Comparison of ENCODE assay signal across 18 mouse cellular contexts in the genomic region with DNA sequence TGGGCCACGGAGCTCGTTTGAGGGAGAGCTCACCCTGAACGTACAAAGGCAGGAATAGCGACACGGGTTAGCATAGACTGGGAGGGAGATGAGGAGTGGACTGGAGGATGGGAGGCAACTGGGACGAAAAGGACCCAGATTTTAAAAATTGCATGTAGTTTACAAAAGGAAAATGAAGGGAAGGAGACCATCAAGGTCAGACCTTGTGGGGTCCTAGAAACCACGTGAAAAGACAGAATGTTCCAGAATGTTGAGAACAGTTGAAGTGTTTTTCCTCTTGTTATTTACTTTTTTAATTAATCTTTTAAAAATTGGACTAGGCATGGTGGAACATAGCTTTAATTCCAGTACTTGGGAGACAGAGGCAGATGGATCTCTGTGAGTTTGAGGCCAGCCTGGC. TPM values are rescaled to one million over a fixed set of nuclear protein-coding genes. Genes with fewer than 3 reads are reported as not detected.
"Had no signal": no experiment of that assay in that cellular context is flagged by ENCODE, and none has a peak within 500 bp of the region (broad histone marks: within the 10 kb centered on the region; RNA-seq: fewer than 3 reads in every experiment).

No protein-coding gene starts in this region.

- H3K27ac ChIP-seq: neural tube, embryonic 13.5 days; neural tube, embryonic 15.5 days; stomach, embryonic 15.5 days; stomach, postnatal 0 days had no signal

- H3K4me1 ChIP-seq: neural tube, embryonic 13.5 days; neural tube, embryonic 15.5 days; stomach, embryonic 15.5 days had no signal

- H3K27me3 ChIP-seq: neural tube, embryonic 13.5 days; neural tube, embryonic 15.5 days; stomach, embryonic 15.5 days had no signal

- H3K4me3 ChIP-seq: neural tube, embryonic 13.5 days; neural tube, embryonic 15.5 days; stomach, embryonic 15.5 days had no signal

- H3K36me3 ChIP-seq: neural tube, embryonic 15.5 days; stomach, embryonic 15.5 days had no signal

- H3K4me2 ChIP-seq: neural tube, embryonic 13.5 days; neural tube, embryonic 15.5 days; stomach, embryonic 15.5 days had no signal

- H3K9me3 ChIP-seq: neural tube, embryonic 13.5 days; neural tube, embryonic 15.5 days; stomach, embryonic 15.5 days had no signal

- DNase-seq: retina, postnatal 1 day; right cerebral cortex, adult 18-20 months; right cerebral cortex, postnatal 14 days; right cerebral cortex, postnatal 25 days; right cerebral cortex, postnatal 4 days; spleen, adult 18-20 months; thymus, adult 18-20 months; thymus, adult 2 months; thymus, postnatal 14 days; thymus, postnatal 25 days; thymus, postnatal 36 days; thymus, postnatal 4 days had no signal

- H3K9ac ChIP-seq: neural tube, embryonic 13.5 days; neural tube, embryonic 15.5 days; stomach, embryonic 15.5 days had no signal

RNA-seq across cellular contexts. Expression of a gene that starts 4.7 kb away (rescaled TPM):
- total RNA-seq: neutrophil, adult 5-6 weeks had no signal
- polyA plus RNA-seq: stomach, embryonic 14.5 days had no signal
